Mouse (Mus musculus) heart, postnatal 36 days (tissue): ENCODE results near the gene Irf2bpl. TPM values are rescaled to one million over a fixed set of nuclear protein-coding genes. Genes with fewer than 3 reads are reported as not detected.

ENCODE experiments used
- DNase-seq, 2 experiments: peaks; one replicate each; pipeline ENCODE4 v3.0.0; 2021 to 2022
- intact Hi-C: fragments of 180-260 bp; cut with DNase I; formaldehyde crosslinking; loops from one replicate; pipeline ENCODE4 v1.15.1; 2025
- total RNA-seq, 2 experiments: library from RNA; stranded (reverse); gene quantifications; 2 replicates each; pipeline ENCODE4 v1.2.3; 2021

Gene Irf2bpl
- total RNA-seq, 2 experiments from 2014 or later: 36.1 to 37.0 TPM

DNA sequence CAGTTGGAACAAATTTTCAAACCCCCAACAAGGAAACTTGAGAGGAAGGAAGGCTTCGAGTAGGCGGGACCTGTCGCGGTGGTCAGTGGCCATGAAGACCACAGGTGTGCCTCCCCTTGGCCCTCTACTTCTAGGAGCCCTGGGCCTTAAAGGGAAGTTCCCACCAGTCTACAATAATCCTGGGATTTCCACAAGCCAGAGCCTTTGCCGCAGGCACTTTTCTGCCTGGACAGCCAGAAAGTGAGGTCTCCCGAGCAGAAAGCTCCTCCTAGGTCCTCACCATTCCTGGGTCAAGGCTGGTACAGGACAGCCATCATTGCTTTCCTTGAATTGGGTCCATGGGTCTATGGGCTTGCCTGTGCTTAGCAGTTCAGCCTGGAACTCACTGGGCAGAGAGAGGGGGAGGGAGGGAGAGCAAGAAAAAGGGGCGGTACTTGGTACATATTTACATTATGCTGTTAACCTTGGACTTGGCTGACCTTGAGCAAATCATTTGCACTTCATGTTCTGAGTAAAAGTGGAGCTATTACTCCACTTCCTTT is 4.6 kb upstream of the Irf2bpl start:
- DNase-seq: no peak
- intact Hi-C loops: loop anchor here (2.0 kb wide), 1 partner anchor 16 kb away; no protein-coding TSS in a partner anchor

- peak; percentile 81 to 87 for DNase-seq
- intact Hi-C loops: loop anchor here (2.0 kb wide), 1 partner anchor 16 kb away; no protein-coding TSS in a partner anchor
Measured at GRCm38 (mm10) chr12:86888130-86889069, 3.8 kb upstream of the Irf2bpl start.

DNA sequence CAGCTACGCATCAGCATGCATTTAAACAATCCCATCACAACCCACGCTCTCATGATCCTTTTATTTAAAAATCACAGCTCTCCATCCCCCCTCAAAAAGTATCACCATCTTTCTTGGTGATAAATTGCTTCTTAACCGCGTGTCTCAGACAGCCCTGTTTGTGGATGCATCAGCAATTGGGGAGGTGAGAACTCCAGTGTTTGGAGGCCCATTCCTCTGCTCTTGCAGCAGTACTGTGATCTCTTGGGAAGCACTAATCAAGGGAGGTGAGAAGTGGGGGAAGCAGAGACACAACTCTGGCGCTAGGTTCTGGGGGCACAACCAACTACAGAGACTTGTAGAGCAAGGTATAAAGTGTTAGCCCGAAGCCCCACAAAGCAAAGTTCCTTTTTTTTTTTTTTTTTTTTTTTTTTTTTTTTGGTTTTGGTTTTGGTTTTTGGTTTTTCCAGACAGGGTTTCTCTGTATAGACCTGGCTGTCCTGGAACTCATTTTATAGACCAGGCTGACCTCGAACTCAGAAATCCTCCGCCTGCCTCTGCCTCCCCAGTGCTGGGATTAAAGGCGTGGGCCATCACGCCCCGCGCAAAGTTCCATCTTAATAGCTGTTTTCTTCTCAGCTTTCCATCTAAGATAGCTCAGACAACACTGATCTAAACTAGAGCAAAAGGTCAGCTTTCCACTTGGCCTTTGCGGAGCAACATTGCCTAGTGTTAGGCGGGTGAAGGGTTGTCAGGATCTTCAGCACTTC is 3.0 kb upstream of the Irf2bpl start:
- intact Hi-C loops: loop anchor here (2.0 kb wide), 1 partner anchor 17 kb away; no protein-coding TSS in a partner anchor
- no peak for DNase-seq

GRCm38 (mm10) chr12:86886446-86886965 is 1.9 kb upstream of the Irf2bpl start:
- no peak for DNase-seq
- intact Hi-C loops: no loop called here

DNA sequence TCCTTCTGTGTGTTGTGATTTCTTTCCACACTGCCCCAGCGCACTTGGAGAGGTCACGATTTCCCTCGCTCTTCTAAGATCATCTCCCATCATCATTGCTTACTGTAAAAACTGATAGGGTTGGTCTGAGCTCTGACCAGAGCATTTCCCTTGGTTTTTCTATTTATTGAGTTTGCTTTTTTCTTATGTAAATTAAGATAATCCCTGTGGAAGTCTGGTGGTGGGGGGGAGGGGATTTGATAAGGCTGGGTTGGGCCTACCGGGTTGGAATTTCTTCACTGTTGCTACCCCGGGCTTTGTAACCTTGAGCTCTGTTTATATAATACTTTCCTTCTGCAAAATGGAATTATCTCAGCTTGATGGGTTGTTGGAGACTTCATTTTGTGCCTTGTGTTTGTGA is 1.1 kb upstream of the Irf2bpl start:
- intact Hi-C loops: no loop called here
- DNase-seq: no peak

DNA sequence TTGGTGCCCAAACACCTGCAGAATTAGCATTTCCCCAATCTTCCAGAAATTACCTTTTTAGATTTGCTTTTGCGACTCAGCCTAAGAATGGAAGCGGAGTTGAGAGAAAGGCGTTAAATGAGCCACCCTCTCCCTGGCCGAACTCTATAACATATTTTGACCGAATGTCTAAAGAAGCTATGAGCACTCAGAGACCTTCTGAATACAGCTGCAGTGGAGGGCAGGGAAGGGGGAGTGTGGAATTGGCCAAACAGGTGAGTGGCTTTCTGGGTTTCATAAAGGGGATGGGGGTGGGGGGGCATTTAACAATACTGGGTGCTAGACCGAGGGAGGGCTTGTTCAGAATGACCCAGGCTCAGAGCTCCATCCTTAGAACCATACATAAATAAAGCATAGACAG is 738 bp upstream of the Irf2bpl start:
- no peak for DNase-seq
- intact Hi-C loops: no loop called here

DNA sequence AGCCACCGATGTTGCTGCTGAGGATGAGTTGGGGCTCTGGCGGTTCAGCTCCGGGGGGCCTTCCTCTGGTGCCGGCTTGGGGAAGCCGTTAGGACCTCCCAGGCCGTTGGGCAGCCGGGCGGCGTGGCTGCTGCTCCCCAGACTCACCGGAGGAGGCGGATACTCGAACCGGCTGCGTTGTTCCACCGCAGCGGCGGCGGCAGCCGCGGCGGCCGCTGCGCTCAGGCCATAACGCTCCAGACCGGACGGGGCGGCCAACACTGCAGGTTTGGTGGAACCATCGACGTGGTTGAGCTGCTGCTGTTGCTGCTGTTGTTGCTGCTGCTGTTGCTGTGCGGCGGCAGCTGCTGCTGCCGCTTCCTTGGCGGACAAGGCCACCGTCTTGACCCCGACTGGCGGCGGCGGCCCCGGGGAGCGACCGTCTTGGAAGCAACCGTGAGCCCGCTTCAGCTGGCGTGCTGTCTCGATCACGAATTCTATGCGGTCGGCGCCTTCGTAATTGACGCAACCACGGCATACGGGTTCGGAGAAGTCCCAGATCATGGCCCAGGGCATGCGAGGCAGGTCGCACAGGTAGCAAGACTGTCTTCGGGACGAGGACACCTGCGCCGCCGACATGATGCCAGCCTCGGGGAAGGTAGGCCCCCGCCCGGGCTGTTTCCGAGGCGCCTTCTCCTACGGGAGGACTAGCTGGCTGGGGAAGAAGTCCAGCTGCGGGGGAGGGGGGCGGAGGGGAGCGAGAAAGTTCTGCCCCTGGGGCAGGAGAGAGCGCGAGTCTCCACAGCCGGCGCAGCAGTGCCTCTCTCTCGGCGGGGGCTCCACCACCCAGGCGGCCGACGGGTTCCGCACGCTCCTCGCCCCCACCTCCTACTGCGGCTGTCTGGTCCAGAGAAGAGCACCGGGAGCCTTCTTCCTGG is 1.1 kb downstream of the Irf2bpl start:
- DNase-seq: peak; percentile 67 to 81
- intact Hi-C loops: loop anchor here (1.0 kb wide), 2 partner anchors 47 to 82 kb away; no protein-coding TSS in a partner anchor

- DNase-seq: no peak
- intact Hi-C loops: no loop called here
Measured at GRCm38 (mm10) chr12:86883019-86883279, 1.6 kb downstream of the Irf2bpl start.

DNA sequence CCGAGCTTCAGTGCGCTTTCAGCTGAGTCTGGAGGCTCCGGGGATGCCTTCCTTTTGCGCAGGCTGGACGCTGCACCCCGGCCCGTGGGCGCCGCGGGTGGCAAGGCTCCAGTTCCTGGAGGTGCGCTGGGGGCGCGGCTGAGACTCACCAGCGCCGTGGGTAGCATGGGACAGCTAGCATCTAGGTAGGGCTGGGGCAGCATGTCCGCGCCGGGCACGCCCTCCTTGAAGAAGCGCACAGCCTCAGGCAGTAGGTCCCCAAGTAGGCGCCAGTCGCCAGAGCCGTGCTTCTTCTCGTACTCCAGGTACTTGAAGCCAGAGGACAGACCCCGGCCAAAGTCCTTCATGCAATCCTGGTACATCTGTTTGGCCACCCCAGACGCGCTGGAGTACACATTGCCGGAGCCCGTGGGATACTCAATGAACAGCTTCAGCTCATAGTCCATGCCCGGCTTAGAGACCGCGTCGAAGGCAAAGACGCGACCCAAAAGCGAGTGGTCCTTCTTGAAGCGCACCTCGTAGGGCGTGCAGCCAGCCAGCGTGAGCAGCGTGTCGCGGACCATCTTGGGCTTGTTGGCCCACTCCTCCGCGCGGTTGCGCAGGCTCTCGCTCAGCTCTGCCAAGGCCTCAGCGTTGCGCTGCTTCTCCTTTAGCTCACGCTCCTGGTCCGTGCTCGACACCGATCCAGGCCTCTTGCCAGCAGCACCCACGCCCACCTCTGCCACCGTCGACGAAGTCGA is 2.1 kb downstream of the Irf2bpl start:
- intact Hi-C loops: no loop called here
- peak; percentile 75 to 84 for DNase-seq

DNA sequence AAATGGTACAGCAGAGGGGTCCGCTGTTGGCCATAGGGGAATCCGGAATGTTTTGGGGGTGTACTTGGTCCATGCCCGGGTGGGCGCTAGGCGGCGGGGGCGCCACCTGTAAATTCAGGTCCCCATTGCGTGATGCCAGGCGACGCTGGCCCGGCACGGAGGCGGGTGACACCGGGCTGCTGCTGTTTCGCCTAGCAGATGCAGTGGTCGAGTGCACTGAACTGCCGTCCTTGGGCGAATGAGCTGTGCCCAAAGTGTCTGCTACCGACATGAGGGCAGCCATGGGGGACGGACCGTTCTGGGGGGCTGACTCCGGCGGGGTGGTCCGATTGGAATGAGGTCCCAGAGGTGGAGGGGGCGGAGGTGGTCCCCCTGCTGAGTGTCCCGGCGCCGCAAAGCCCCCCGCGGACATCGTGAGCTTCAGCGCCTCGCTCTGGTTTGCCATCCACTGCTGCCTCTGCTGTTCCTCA is 2.8 kb downstream of the Irf2bpl start:
- intact Hi-C loops: no loop called here
- peak in 1 of 2 experiments; percentile 46 for DNase-seq

DNA sequence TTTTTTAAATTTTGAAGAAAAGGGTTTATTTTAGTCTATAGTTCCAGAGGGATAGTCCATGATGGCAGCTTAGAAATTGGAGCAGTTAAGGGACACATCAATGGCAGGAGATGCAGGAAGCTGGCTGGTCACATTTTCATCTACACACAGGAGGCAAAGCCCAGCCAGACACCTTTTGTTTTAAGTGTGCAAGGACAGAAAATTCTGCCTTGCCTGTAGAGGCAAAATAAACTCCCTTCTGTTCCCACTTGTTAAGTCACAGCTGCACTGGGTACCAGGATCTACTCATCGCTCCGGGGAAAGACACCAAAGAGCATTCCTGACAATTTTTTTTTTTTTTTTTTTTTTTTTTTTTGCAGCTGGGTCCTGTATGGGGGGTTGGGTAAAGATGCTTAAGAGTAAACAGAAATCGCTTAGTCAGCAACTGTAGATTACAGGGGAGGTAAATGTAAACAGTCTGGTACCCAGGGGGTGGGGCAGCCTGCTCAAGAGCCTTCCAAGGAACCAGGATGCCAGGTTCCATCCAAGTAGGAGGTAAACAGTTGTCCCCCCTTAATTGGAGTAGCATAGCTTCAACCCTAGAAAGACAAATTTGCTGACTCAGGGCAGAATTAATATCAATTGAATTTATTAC is 4.4 kb downstream of the Irf2bpl start:
- DNase-seq: no peak
- intact Hi-C loops: no loop called here

DNA sequence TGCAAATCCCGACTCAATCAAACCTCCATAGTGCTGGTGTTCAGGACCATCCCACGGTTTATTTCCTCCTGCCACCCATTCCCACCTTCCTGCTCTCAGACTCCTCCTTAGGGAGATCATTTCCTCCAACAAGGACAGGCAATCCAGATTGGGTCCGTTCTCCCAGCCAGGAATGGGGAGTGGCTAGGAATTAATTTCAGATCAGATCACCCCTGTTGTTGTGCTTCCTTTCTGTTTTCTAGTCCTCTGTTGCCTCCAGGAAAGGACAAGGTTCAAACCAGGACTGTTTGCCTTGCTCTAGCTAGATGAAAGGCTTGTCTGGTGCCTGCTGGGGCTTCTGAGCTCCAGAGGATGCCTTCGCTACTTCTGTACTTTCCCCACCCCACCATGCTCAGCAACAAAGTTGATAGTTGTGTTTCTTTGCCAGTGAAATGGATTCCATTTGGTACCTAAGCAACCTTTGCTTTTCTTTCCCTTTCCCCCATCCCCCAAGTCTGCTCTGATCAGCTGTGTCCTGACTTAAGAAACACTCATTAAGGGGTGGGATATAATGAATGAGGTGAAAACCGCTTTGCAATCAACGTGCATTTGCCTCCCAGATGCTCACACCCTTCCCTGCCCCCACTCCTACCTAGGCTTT is 5.0 kb downstream of the Irf2bpl start:
- no peak for DNase-seq
- intact Hi-C loops: no loop called here

- intact Hi-C loops: no loop called here
Measured at GRCm38 (mm10) chr12:86878426-86879353, 5.9 kb downstream of the Irf2bpl start.

GRCm38 (mm10) chr12:86876981-86877380 is 7.6 kb downstream of the Irf2bpl start:
- intact Hi-C loops: no loop called here
- DNase-seq: no peak

More at GRCm38 (mm10) chr12:86878426-86879353, 5.9 kb downstream of the Irf2bpl start:
- DNase-seq: no peak

DNA sequence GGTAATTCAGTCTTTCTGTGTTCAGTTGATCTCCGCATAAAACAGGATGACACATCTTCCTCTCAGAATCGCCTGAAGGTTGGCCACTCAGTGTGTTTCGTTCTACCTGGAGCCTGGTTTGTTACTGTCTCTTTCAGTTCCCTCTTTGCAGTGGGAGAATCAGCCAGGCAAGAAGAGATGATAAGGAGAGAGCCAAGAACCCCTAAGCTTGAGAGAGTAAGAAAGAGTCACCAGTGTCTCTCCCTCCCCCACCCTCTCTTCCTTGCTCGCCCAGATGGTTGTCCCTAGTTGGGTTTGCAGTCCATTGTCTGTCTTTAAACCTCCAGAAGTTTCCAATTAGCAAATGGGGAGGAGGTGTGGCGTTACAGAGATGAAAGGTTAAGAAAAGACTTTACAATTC is 8.5 kb downstream of the Irf2bpl start:
- intact Hi-C loops: no loop called here

DNA sequence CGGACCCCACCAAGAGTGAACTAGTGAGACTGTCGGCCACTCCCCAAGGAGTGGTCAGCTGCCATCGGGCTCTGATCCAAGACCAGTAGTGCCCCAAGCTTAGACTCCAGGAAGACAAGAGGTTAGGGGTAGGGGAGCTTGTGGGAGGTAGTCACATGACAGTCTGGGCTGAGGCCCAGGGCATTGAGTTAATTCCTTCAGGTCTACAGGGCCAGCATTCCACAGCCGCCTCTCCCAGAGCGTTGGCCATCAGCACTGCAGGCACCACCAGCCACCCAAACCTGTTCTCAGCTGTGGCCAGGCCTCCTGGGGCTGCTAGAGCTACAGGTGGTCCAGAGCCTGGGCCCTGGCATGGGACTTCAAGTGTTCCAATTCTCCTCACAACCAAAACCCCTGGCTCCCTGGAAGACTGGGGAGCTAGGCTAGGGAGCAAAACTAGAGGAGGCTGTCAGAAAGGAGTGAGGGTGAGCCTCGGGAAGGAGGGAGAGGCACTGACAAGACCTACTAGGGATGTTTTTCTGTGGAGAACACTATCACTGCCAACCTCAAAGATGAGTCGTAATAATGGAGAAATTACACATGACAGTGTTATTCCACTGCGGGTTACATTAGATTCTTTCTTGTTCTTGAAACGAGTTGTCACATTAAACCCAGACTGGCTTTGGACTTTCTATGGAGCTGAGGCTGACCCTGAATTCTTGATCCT is 12.1 kb downstream of the Irf2bpl start:
- peak; percentile 56 to 69 for DNase-seq
- intact Hi-C loops: no loop called here

More for the DNA sequence above, 8.5 kb downstream of the Irf2bpl start:
- DNase-seq: no peak
